Mouse (Mus musculus) hematopoietic multipotent progenitor cell, adult 10-12 weeks (in vitro differentiated cells): Measurements from ENCODE around the gene Prr30. TPM values are rescaled to one million over a fixed set of nuclear protein-coding genes. Genes with fewer than 3 reads are reported as not detected.

ENCODE experiments used
- polyA plus RNA-seq: library from polyadenylated mRNA; stranded (reverse); fragments of >175 nt; gene quantifications from 2 replicates; pipeline ENCODE4 v1.2.3, GENCODE M21; 2012; ENCODE audit warnings: low replicate concordance

Prr30 gene
- not detected in 2 replicates for polyA plus RNA-seq

GRCm38 (mm10) chr14:101200230-101200629 is at the start of gene Prr30:
TSS of gene Prr30 (minus strand) at chr14:101200330.

